Mouse (Mus musculus): Measurements from ENCODE around the gene Hecw1.
"Not testable (repeated sequence)": the region's sequence is repeated elsewhere in the genome, so short reads cannot be mapped to it uniquely, and the experiment has no call there.

Gene Hecw1

GRCm38 (mm10) chr13:14327252-14327651, 195.8 kb downstream of the Hecw1 start:
- DNase-seq: no peak

GRCm38 (mm10) chr13:14306617-14307016, 216.4 kb downstream of the Hecw1 start:
- no peak for DNase-seq

DNA sequence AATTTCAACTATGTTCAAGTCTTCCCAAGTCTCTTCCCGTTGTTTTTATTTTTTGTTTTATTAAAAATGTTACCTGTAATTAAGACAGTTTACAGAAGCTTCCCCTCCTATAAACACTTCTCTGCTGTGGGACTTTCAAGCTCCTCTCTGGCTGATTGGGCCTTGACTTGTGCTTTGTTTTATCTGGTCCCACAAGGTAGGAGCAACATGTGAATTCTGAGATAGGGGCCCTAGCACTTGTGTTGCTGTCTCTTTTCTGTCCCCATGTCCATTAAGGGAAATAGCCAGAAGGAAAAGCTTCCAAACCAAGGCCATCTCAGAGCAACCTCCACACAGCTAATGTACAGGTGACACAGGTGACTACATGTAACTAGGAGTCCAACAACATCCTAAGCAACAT, 218.9 kb downstream of the Hecw1 start:
- DNase-seq: no peak

DNA sequence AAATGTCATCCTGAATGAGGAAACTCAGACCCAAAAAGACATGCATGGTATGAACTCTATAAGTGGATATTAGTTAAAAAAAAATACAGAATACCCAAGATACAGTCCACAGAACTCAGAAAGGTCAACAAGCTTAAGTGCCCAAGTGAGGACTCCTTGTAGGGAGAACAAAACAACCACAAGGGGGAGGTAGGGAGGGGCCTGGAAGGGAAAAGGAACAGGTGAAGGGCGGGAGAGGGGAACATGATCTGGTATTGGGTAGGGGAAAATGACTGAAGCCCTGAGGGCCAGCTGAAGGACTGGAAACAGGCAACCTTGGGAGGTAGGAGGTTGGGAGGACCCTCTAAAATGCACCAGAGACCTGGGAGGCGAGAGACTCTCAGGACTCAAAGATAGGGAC, 220.1 kb downstream of the Hecw1 start:
- no peak for DNase-seq

- DNase-seq: no peak
Measured at GRCm38 (mm10) chr13:14290016-14290415, 233.0 kb downstream of the Hecw1 start.

DNA sequence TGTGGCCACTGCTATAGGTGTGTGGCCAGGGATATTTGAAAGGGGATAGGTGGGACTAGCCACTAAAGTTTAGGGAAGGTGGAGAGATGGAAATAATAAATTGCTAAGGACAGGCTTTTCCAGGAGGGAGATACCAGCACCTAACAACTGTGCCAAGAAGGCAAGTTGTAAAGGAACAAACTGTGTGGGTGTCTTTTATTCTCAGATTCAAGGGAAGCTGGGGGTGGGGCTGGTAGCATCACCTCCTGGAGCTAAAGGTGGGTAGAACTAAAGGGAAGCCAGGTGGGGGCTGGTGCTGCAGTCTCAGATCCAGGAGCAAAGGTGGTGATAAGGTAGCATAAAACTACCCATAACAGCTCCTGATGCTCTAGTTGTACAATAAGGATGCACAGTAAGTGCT, 251.6 kb downstream of the Hecw1 start:
- DNase-seq: no peak

DNA sequence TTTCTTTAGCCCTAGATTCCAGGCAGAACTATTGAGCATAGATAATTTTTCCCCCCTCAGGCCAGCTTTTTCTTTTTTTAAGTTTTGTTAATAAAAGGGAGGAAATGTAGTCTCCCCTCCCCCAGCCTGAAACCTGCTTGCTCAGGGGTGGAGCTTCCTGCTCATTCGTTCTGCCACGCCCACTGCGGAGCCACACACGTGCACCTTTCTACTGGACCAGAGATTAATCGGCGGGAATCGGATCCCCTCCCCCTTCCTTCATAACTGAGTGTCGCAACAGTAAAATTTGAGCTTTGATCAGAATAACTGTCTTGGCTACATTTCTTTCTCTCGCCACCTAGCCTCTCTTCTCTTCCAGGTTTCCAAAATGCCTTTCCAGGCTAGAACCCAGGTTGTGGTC, 262.1 kb downstream of the Hecw1 start:
- DNase-seq: not testable (repeated sequence)

DNA sequence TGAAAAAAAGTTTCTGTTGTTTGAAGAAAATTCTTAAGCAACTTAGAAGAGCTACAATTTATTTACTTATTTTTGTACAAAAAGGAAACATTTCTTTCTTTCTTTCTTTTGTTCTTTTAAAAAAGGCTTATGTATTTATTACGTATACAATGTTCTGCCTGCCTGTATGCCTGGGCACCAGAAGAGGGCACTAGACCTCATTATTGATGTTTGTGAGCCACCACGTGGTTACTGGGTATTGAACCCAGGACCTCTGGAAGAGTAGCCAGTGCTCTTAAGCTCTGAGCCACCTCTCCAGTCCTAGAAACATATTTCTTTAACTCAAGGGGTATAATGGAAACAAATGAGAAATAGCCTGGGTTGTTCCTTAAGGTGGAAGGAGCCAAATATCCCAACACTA, 277.1 kb downstream of the Hecw1 start:
- DNase-seq: no peak

DNA sequence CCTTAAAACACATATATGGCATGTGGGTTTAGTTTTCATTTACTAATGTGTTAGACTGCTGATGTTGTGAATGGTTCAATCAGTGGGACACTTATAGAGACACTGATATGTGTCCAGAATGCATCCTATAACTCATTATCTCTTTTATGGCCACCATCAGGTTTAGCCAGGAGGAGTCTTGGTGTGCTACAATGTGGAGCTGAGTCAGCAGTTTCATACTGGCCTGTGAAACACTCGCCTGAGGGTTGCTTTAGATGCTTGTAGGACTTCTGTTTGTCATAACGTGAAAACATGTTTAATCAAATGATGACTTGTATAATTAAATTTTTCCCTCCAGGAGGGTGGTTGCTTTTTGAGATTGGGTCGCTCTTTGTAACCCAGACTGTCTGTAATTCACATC, 343.4 kb downstream of the Hecw1 start:
- DNase-seq: no peak

- peak; percentile 21 for DNase-seq
Measured at GRCm38 (mm10) chr13:14177989-14178388, 345.0 kb downstream of the Hecw1 start.

Data from lung, postnatal 36 days (tissue).